Mouse (Mus musculus) hindbrain, embryonic 10.5 days (tissue): Measurements from ENCODE around the gene Rbks. TPM values are rescaled to one million over a fixed set of nuclear protein-coding genes. Genes with fewer than 3 reads are reported as not detected.

Experiments used
- DNase-seq: peaks from one replicate; pipeline ENCODE4 v3.0.0-alpha.2; 2017; ENCODE audit warnings: low spot score
- H3K27ac ChIP-seq: fragments of 300-500 bp; sonication (generic); 2 replicates; pipeline ENCODE4 v1.5.1; 2016; ENCODE audit warnings: mild to moderate bottlenecking, moderate library complexity
- H3K27me3 ChIP-seq: fragments of 300-500 bp; sonication (generic); 2 replicates; pipeline ENCODE4 v1.6.1; 2016; ENCODE audit warnings: mild to moderate bottlenecking; ENCODE audit not compliant: poor library complexity, insufficient read depth, severe bottlenecking
- H3K36me3 ChIP-seq: fragments of 300-500 bp; sonication (generic); 2 replicates; pipeline ENCODE4 v1.6.1; 2016; ENCODE audit warnings: mild to moderate bottlenecking, moderate library complexity
- H3K4me1 ChIP-seq: fragments of 300-500 bp; sonication (generic); replicated peaks from 2 replicates; pipeline ENCODE4 v1.6.1; 2016; ENCODE audit warnings: mild to moderate bottlenecking
- H3K4me3 ChIP-seq: fragments of 300-500 bp; sonication (generic); 2 replicates; pipeline ENCODE4 v1.5.1; 2016; ENCODE audit warnings: mild to moderate bottlenecking, moderate library complexity
- H3K9me3 ChIP-seq: fragments of 300-500 bp; sonication (generic); 2 replicates; pipeline ENCODE4 v1.6.1; 2016; ENCODE audit warnings: mild to moderate bottlenecking, moderate library complexity
- WGBS: fragments of 180-500 bp; shearing (Covaris S2); methylation state at CpG from one replicate; pipeline ENCODE4 v1.1.7; 2016; 5-methylcytosine and 5-hydroxymethylcytosine counted together
- polyA plus RNA-seq: library from polyadenylated mRNA; unstranded; fragments of >200 nt; fragmentation: Nextera tagmentation; extraction: Ambion mirVana; gene quantifications from 2 replicates; pipeline ENCODE4 v1.2.1, GENCODE M21; 2016

Gene Rbks
- polyA plus RNA-seq, 1 experiment from 2014 or later: 4.3 TPM

DNA sequence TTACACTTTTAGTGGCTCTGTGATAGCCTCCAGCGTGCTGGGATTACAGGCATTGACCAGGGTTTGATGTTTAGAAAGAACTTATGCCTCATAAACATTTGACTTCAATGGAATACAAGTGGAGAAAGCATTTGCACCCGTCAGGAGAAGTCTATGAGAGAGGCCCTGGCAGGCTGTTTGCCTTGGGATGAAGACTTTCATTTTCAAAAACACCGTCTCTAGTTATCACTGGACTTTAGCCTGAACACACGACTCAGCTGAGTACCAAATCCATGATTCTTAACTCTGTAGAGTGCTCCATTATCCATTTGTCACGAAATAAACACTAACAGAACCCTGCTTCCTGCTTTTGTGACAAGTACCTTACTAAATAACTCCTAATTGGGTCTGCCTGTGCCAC lies 27.4 kb downstream of the Rbks start:
- Histone ChIP-seq H3K4me1 (peaks cover 3% of the 10 kb centered on the region; the same call in 1 of the 2 replicates), H3K9me3 (no peaks in the 10 kb centered on the region), H3K36me3 (no peaks in the 10 kb centered on the region)

DNA sequence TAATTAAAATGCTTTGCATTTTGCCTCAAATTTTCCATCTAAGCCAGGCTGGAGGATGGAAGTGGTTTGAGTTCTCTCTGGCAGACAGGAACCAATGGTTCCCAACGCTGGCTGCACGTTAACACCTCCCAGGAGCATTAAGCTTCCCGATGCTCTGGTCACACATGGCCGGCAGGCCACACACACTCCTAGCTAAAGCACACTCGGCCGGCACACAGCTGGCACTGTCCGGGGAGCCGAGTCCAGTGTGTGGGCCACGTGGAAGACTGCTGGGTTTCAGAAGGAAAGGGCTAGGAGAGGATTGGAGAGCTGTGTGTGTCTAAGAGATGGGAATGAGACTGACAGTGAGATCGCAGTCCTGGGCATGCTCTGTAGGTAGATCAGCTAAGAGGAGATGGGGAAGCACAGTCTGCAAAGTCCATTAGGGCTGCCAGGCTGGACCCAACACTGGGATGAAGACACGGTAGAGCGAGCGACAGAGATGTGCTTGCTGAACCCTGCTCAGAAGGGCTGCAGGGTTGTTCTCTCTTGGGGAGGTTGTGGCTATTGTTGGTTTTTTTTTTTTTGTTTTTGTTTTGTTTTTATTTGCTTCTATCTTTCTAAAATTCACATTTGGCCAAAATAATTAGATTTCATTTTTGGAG lies 29.0 kb downstream of the Rbks start:
- peaks cover 3% of the 10 kb centered on the region; the same call in 1 of the 2 replicates for H3K4me1 ChIP-seq
- no peaks in the 10 kb centered on the region for H3K9me3 ChIP-seq
- H3K36me3 ChIP-seq: no peaks in the 10 kb centered on the region
- H3K27ac ChIP-seq: no peak overlapping the region
- H3K4me3 ChIP-seq: no peak overlapping the region
- no peak for DNase-seq
- 74% methylated on average over 13 of the region's 13 CpGs for WGBS
- H3K27me3 ChIP-seq: no peaks in the 10 kb centered on the region

More for the DNA sequence above, 27.4 kb downstream of the Rbks start:
- Histone ChIP-seq H3K27ac (no peak overlapping the region), H3K4me3 (no peak overlapping the region), H3K27me3 (no peaks in the 10 kb centered on the region)
- no peak for DNase-seq
- 80% methylated on average over 5 of the region's 5 CpGs for WGBS

DNA sequence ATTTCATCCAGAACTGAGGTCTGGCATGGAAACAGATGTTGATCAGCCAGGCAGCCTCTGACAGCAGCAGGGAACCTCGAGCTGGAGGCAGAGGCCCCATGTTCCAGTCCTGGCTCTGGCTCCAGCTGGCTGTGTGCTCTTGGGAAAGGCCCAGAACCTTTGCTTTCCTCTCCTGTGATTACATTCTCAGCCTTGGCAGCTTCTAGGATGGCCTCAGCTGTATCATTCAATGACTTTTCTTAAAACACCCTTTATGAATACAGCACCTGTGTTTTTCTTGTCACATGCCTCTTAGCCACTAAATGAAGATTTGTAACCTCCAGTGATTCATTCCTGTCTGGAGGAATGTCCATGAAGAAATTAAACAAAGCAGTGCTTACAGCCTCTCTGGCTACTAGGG lies 31.3 kb downstream of the Rbks start:
- H3K9me3 ChIP-seq: no peaks in the 10 kb centered on the region
- no peaks in the 10 kb centered on the region for H3K27me3 ChIP-seq
- H3K36me3 ChIP-seq: no peaks in the 10 kb centered on the region
- no peak for DNase-seq
- peaks cover 3% of the 10 kb centered on the region; the same call in 1 of the 2 replicates for H3K4me1 ChIP-seq
- no peak overlapping the region for H3K27ac ChIP-seq
- no peak overlapping the region for H3K4me3 ChIP-seq
- WGBS: 44% methylated on average over 1 of the region's 1 CpGs

DNA sequence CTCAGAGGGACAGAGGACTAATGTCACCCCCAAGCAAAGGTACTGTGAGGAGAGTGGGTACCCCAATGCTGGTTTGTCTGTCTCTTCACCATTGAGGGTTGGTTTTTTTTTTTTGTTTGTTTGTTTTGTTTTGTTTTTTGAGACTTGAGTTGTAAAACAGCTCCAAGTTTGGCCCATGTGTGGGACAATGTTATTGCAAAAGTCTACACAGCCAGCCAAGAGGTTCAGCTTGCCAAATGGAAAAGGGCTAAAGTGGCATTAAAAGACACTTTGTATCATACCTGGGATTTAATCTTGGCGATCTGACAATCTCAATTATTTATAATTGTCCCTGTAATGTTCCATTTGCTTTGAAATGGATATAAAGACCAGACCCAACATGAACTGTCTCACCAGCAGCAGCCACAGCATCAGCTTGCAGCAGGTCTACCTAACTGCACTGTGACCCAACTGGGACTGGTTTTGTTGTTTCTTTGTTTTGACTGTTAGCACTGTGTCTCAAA lies 41.7 kb downstream of the Rbks start:
- WGBS: 89% methylated on average over 1 of the region's 1 CpGs
- 0 out of 2 replicates have a peak, but pooled peaks cover 3% of the 10 kb centered on the region for H3K9me3 ChIP-seq

DNA sequence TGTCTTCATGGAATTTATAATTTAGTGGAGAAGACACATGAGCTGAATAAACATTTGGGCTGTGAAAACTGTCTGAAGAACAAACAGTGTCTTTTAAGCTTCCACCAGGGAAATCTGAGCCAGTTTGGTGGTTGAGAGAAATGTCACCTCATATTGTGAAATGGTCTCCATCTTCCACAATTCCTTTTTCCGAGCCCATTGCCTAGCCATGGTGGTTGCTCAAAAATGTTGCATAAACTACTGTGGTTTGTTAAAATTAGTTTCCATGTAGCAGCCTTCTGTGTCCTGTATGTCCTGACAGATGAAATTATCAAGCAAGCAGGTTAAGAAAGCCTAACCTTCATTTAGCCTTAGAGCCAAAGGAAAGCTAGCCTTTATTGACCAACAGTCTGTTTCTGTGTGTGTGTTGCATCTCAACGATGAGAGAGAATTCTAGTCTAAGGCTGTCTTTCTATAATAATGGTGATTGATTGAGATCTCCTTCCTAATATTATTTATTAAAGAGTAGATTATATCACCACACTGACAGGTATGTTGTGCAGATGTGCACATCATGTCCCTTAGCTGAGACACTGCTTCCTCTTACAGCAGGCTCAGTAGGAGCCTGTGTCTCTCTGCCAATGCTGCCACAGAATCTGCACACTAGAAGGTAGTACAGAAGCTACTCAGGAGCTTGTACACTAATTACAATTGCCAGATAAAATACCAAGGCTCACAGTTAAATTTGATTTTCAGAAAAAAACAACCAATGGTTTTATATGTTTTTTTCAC lies 46.7 kb downstream of the Rbks start:
- 94% methylated on average over 2 of the region's 2 CpGs for WGBS

More for the DNA sequence above, 41.7 kb downstream of the Rbks start:
- no peak overlapping the region for H3K4me3 ChIP-seq
- H3K27ac ChIP-seq: no peak overlapping the region
- no peaks in the 10 kb centered on the region for H3K36me3 ChIP-seq
- DNase-seq: no peak
- no peaks in the 10 kb centered on the region for H3K4me1 ChIP-seq
- no peaks in the 10 kb centered on the region for H3K27me3 ChIP-seq

DNA sequence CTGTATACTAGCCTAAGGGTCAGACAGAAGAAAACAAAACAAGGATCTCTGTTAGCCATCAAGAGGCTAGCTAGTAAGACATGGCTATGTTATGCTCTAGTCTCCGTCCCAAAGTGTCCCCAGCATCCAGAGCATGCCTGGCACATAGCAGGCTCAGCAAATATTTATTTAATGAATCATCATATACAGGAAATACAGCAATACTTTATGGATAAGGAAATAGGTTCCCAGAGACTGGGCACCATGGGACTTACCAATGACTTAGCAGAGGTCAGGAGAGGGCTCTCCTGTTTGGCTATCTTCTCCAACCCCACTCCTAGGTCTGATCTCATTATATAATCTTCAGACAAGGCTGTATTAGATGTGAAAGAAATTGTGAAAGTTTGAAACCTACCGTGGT lies 50.1 kb downstream of the Rbks start:
- no peak overlapping the region for H3K4me3 ChIP-seq
- no peaks in the 10 kb centered on the region for H3K27me3 ChIP-seq
- no peak overlapping the region for H3K27ac ChIP-seq
- DNase-seq: no peak
- no peaks in the 10 kb centered on the region for H3K9me3 ChIP-seq
- 91% methylated on average over 2 of the region's 2 CpGs for WGBS
- H3K4me1 ChIP-seq: no peaks in the 10 kb centered on the region
- H3K36me3 ChIP-seq: no peaks in the 10 kb centered on the region

More for the DNA sequence above, 46.7 kb downstream of the Rbks start:
- Histone ChIP-seq H3K27me3 (no peaks in the 10 kb centered on the region), H3K4me1 (no peaks in the 10 kb centered on the region), H3K27ac (no peak overlapping the region), H3K4me3 (no peak overlapping the region), H3K9me3 (0 out of 2 replicates have a peak, but pooled peaks cover 3% of the 10 kb centered on the region), H3K36me3 (no peaks in the 10 kb centered on the region)
- DNase-seq: no peak

DNA sequence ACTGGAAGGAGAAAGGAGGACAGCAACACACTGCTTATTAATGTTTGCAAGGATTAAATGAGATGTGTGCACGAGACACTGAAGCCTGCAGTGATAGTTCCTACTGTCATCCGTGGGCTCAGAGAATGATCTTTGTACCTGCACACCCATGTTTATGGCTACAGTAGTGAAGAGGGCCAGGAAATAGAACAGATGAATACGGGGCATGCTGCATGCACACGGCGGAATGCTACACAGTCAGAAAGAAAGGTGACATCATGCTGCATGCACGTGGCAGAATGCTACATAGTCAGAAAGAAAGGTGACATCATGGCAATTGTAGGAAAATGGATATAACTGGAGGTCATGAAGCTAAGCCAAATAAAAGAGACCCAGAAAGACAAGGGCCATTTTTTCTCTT lies 50.9 kb downstream of the Rbks start:
- 90% methylated on average over 6 of the region's 6 CpGs for WGBS
- Histone ChIP-seq H3K9me3 (no peaks in the 10 kb centered on the region), H3K27ac (no peak overlapping the region), H3K4me3 (no peak overlapping the region), H3K4me1 (no peaks in the 10 kb centered on the region), H3K27me3 (no peaks in the 10 kb centered on the region), H3K36me3 (no peaks in the 10 kb centered on the region)
- no peak for DNase-seq

DNA sequence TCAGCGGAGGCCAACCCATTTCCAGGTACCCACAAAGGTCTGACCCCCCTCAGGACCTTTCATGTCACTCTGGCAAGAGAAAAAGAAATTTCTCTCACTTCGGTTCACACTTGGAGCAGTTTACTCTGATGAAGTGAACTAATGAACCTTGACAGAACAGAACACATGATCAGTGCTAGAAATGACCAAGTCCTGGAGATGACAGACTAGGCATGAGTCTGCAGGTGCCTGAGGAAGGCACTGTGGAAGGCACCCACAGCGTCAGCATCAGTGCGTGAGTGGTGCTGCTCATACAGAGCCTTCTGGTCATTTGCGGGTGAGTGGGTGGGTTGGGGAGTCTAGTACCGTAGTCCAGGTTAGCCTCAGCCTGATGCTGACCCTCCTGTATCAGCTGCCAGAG lies 51.6 kb downstream of the Rbks start:
- Histone ChIP-seq H3K36me3 (no peaks in the 10 kb centered on the region), H3K27me3 (no peaks in the 10 kb centered on the region), H3K27ac (no peak overlapping the region), H3K4me1 (no peaks in the 10 kb centered on the region), H3K9me3 (no peaks in the 10 kb centered on the region), H3K4me3 (no peak overlapping the region)
- no peak for DNase-seq
- WGBS: 85% methylated on average over 6 of the region's 6 CpGs

DNA sequence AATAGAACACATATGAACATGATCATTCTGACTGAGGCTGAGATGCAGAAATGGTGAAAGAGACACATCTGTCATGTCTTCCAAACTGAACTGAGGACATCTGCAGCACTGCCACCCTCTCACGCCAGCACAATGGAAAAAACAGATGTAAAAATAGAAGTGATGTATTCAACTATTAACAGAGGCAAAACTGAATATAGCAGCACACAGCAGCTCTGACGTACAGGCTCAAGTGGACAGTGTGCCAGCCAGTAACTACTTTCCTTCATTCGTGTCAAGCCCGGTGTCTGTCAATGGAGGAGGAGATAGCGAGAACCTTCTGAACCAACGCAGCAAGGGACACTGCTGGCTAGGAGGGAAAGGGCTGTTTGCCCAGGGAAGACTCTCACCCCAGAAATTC lies 52.6 kb downstream of the Rbks start:
- Histone ChIP-seq H3K9me3 (no peaks in the 10 kb centered on the region), H3K4me3 (no peak overlapping the region), H3K27ac (no peak overlapping the region), H3K27me3 (no peaks in the 10 kb centered on the region), H3K4me1 (no peaks in the 10 kb centered on the region), H3K36me3 (no peaks in the 10 kb centered on the region)
- WGBS: 93% methylated on average over 6 of the region's 6 CpGs
- DNase-seq: no peak

DNA sequence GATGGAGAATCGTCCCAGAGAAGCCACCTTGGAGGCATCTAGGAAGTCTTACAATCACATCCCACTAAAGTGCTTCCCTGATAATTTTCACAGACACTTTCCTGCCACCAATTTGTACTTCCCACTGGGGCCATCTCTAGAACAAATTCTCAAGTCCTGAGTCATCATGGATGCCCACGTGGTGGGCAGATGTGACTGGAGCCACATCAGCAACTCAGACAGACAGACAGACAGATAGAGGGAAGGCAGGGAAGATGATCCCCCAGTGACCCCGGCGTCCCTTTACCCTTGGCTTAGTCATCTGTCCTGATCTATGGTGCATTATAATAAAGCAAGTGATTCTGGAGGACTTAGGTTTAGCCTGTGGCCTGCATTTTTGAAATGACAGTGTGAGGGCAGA lies 53.2 kb downstream of the Rbks start:
- Histone ChIP-seq H3K9me3 (no peaks in the 10 kb centered on the region), H3K4me3 (no peak overlapping the region), H3K27me3 (no peaks in the 10 kb centered on the region), H3K36me3 (no peaks in the 10 kb centered on the region), H3K4me1 (no peaks in the 10 kb centered on the region), H3K27ac (no peak overlapping the region)
- DNase-seq: no peak
- 87% methylated on average over 4 of the region's 4 CpGs for WGBS

DNA sequence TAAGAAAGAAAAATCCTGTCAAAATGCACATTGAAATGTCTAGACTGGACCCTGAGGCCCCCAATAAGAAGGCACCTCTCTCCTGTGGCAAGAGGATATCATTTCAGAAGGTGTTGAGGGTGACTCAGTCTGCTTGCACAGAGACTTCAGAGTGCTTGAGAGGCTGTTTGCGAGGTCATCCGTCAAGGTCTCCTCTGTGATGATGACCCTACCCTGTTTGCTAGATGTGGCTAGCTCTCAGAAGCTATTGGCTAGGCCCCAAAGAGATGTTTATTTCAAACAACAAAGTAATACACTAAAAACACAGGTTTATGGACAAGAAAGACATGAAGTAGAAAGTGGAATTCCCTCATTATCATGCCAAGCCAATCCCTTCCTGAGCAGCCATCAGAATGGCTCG lies 55.1 kb downstream of the Rbks start:
- Histone ChIP-seq H3K27ac (no peak overlapping the region), H3K27me3 (no peaks in the 10 kb centered on the region), H3K36me3 (no peaks in the 10 kb centered on the region), H3K9me3 (no peaks in the 10 kb centered on the region), H3K4me1 (no peaks in the 10 kb centered on the region), H3K4me3 (no peak overlapping the region)
- WGBS: 90% methylated on average over 3 of the region's 3 CpGs
- DNase-seq: no peak

DNA sequence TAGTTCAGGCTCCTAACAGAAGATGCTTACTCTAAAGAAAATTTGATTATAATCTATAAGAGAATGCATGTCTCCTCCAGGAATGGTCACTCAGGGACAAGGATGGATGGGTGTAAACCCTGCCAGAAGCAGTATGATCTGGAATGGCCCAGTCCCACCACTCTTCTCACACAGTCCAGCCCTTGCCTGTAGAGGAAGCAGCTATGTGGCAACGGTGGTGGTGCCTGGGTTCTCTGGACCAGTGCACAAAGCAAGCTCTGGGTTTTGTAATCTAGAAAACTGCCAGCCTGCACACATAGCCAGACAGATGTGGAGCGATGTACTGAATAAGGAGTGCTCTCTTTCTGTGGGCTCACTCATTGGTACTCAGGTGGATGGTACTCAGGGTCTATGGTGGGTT lies 56.9 kb downstream of the Rbks start:
- Histone ChIP-seq H3K27me3 (no peaks in the 10 kb centered on the region), H3K36me3 (no peaks in the 10 kb centered on the region), H3K27ac (no peak overlapping the region), H3K4me3 (no peak overlapping the region), H3K9me3 (no peaks in the 10 kb centered on the region), H3K4me1 (peaks cover 14% of the 10 kb centered on the region)
- no peak for DNase-seq
- WGBS: 88% methylated on average over 2 of the region's 2 CpGs

DNA sequence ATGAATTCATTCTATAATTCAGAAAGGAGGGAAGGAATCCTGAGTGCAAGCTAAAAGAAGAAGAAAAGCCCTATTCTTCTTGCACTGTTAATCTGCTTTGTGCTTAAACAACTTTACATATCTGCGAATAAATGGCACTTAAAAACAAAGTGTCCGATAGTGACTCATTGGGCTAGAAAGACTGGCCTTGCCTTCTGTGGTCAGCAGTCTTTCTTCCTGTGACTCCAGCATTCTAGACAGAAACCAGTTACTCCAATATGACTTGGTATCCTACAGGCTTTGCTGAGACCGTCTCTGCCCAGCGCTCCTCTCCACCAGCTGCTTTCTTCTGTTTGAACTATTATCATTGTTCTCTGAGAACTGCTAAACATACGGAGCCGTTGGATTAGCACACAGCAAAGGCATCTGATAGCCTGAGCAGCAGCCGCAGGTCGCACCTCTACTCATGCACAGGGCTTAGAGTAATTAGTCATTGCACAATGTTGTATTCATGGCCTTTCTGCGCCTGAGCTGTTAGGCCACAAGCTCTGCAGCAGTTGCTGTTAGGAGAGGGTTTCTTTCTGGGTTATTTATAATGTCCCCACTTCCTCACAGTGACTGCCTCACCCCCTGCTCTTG lies 60.7 kb downstream of the Rbks start:
- Histone ChIP-seq H3K4me1 (peaks cover 24% of the 10 kb centered on the region), H3K36me3 (peaks cover 8% of the 10 kb centered on the region; the same call in 1 of the 2 replicates), H3K9me3 (no peaks in the 10 kb centered on the region), H3K27ac (no peak overlapping the region), H3K27me3 (no peaks in the 10 kb centered on the region), H3K4me3 (no peak overlapping the region)
- no peak for DNase-seq
- WGBS: 76% methylated on average over 9 of the region's 9 CpGs
